Mouse (Mus musculus): ENCODE measurements at regions not wholly inside any gene's neighbourhood (a gene's known extent, or its start where the extent isn't known, plus 50 kb on each side); places are given as distances from the start of the nearest gene placed in this dataset.

- TF ChIP-seq CTCF (conservative IDR thresholded peaks at IDR 0.05; ENCODE audit: low read length) (no peak), POU5F1 (IDR thresholded peaks at IDR 0.05; ENCODE audit: borderline replicate concordance, low read length) (no peak), NANOG (IDR thresholded peaks at IDR 0.05; ENCODE audit: borderline replicate concordance, low read length) (no peak)
Observed at GRCm38 (mm10) chr1:185534129-185534528, 79.5 kb downstream of the Slc30a10 start.
